Mouse (Mus musculus) c-Kit-positive CD71-positive TER-119-positive erythroid progenitor cells, embryonic 14.5 days (primary cell): ENCODE data around the gene Ntn5.
"Not testable (repeated sequence)": the region's sequence is repeated elsewhere in the genome, so short reads cannot be mapped to it uniquely, and the experiment has no call there.

Experiments used
- DNase-seq: peaks from one replicate; pipeline ENCODE4 v3.0.0-alpha.2; 2013; ENCODE audit warnings: low spot score

Gene Ntn5

DNA sequence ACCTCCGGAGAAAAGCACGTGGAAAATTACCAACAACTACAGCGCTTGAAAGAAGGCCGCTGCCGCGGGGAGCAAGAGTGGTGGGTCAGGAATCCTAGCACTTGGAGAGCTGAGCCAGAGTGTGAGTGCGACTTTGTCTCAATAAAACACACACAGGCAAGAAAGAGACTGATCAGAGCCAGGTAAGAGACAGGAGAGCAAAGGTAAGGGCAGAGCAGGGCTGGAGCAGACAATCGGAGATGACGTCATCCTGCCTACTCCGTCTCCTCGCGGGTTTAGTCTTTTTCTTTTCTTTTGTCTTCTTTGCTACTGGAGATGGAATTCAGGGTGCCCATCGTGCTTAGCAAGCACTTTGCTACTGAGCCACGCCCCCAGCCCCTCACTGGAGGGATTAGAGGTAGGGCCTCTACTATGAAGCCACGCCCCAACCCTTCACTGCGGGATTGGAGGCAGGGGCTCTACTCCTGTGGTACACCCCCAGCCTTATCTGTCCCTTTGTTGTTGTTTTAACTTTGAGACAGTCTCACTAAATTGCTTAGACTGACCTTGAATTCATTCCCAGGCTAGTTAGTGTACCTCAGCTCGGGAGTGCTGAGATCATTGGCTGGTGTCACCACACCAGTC lies 29.3 kb upstream of the Ntn5 start:
- no peak for DNase-seq

GRCm38 (mm10) chr7:45660746-45661478 lies 22.9 kb upstream of the Ntn5 start:
- DNase-seq, result no peak

DNA sequence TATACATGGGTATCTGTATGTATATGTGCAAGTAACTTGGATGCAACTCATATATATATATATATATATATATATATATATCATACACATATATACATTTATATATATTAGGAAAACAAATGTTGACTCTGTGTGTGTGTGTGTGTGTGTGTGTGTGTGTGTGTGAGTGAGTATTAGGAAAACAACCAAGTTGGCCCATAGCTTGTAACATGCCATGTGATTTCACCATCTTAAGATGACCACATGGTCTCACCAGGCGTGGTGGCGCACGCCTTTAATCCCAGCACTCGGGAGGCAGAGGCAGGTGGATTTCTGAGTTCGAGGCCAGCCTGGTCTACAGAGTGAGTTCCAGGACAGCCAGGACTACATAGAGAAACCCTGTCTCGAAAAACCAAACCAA lies 22.1 kb upstream of the Ntn5 start:
- not testable (repeated sequence) for DNase-seq

DNA sequence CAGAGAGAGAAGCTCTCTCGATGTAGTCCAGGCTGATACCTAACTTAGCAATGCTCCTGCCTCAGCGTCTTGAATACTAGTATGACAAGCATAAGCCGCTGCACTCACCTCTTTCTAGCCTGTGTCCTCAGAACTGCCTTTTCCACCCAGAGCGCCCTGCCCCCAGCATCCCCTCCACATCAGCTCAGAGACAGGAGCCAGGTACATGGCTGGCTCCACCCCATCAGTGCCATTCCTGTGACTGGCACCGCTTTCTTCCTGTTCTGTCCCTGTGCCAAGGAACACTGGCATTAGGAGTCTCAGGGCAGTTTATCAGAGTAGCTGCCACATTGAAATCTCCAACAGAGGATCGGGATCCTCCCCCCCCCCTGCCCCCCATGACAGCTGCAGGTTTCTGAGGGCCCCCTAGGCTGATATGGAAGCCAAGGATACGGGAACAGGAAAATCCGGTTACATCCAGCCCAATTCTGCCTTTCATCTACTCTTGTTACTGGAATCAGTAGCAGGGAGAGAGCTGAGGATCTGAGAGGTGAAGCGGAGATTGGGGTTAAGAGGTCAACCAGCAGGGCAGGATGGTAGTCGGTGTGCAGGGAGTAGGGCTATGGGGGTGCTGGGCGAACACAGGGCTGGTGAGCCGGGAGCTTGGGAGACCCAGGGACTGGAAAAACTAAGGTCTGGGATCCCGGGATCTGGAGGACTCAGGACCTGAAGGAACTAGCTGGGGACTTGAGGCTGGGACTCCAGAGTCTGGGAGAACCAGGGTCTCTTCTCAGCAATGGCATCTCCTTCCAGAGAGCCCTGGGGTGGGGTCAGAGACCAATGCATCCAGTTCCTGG lies 18.3 kb upstream of the Ntn5 start:
- DNase-seq, result no peak

GRCm38 (mm10) chr7:45666161-45666560 lies 17.7 kb upstream of the Ntn5 start, which contains the start of gene Fut2:
TSS of gene Fut2 (minus strand) at chr7:45666394.
- DNase-seq, result no peak

GRCm38 (mm10) chr7:45667761-45668160 lies 16.1 kb upstream of the Ntn5 start:
- DNase-seq, result no peak

- no peak for DNase-seq
These were observed 14.9 kb upstream of the Ntn5 start for GRCm38 (mm10) chr7:45668921-45669320.

- DNase-seq, result no peak
These were observed 6.1 kb upstream of the Ntn5 start for GRCm38 (mm10) chr7:45677627-45678295.

- no peak for DNase-seq
These were observed 5.3 kb upstream of the Ntn5 start for GRCm38 (mm10) chr7:45678513-45678912.

DNA sequence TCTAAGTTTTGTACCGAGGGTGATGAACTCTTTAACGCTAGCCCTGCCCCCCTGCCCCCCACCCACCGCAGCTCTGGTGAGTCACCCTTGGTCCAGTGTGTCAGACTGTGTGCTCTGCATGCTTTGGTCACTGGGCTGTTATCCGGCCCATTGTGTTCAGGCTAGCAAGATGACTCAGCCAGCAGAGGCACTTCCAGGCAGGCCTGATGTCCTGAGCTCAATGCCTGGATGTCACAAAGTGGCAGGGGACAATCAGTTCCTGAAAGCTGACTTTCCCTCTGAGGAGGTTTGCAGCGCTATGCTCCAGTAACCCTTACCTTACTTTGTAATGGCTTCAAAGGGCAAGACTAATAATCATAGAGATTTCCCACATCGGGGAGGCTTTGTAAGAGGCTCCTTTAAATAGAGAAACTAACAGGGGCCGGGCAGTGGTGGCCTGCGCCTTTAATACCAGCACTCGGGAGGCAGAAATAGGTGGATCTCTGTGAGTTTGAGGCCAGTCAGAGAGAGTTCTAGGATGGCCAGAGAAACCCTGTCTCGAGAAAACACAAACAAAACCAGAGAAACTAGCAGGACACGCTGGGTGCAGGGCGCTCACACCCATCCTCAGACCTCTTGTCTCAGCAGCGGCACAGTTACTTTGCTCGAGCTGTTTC lies 3.7 kb upstream of the Ntn5 start:
- DNase-seq, result no peak

GRCm38 (mm10) chr7:45681046-45681736 lies 2.6 kb upstream of the Ntn5 start:
- DNase-seq, result no peak

DNA sequence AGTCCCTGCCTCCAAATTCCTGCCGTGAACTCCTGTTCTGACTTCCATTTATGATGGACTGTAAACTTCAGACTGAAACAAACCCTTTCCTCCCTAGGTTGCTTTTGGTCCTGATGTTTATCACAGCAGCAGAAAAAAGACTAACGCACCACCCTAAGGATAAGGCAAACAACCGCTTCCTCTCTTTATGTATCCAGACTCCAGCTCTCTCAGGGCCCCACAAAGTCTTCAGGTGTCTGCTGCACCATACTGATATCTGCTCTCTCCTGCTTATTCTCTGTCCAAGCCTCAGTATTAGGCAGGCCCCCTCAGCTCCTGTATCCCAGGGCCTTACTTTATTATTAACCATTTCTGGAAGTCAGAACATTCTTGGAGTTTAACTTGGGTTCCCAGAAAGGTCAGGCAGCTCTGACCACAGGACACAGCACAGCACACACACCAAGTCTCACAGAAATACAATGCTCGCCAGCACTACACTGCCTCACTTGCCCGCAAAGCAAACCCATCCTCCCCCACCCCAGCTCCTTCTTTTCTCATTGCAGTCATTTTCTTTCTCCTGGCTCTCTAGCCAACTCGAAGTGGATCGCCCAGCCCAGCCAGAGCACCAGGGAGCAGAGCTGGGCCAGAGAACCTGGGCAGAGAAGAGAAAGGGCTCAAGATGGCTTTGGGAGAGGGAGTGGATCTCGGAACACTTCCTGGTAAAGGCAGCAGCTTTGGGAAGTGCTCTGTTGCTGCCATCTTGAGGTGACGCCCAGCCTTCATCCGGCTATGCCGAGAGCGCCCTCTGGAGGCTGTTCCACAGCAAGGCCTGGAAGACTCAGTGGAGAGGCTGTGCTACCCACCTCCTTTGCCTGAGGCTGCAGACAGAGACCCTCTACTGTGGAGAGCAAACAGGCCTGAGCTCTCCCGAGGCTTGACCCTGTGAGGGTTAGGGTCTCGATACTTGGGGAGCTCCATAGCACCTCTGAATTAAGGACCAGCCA lies 1.4 kb upstream of the Ntn5 start:
- DNase-seq, result peak; percentile 73

- no peak for DNase-seq
These were observed 2.0 kb downstream of the Ntn5 start for GRCm38 (mm10) chr7:45685811-45686210.

- DNase-seq, result no peak
These were observed 3.0 kb downstream of the Ntn5 start for GRCm38 (mm10) chr7:45686841-45687240.

- DNase-seq, result no peak
These were observed 5.3 kb downstream of the Ntn5 start for GRCm38 (mm10) chr7:45689099-45689498.

- DNase-seq, result no peak
These were observed 6.0 kb downstream of the Ntn5 start for GRCm38 (mm10) chr7:45689800-45690199.

DNA sequence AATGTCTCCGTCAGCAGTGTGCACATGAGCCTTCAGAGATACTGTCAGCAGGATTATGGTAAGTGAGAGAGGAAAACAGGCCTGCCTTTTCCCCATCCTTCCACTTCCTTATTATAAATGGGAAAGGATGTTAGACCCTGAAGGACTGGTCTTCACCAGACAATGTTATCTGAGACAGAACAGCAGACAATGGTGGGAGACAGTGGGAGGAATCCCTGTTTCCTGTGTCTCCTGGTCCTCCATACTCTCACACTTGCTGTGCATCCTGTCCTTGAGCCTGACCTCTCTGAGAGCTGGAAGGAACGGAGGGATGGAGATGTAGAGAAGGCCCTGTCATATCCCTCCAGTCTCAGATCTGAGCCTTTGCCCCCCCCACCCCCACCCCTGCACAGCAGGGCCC lies 8.5 kb downstream of the Ntn5 start:
- DNase-seq, result no peak

DNA sequence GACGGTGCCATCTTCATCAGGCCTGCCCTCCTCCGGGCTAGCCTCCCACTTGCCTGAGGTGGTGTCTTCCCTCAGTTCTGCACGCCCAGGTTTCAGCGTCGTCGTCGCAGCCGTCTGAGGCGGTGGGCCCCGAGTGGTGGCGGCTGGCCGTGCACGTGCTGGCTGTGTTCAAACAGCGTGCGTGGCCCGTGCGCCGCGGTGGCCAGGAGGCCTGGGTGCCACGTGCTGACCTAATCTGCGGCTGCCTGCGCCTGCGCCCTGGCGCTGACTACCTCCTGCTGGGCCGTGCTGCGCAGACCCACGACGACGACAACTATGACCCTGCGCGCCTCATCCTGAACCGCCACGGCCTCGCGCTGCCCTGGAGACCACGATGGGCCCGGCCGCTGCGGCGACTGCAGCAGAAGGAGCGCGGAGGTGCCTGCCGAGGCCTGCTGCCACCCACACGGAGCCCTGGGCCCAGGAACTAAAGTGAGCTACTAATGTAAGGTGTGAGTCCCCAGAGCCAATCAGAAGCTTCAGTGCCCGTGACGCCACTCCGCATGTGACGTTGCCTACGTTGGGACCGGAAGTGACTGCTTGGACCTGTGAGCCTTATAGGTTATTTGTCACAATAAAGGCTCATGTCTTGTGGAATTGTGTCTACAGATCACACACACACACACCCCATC lies 10.2 kb downstream of the Ntn5 start, which contains the start of gene Sec1:
Gene Sec1 (minus strand): TSS at position 482 of the 671 bp plus-strand sequence.
- DNase-seq, result no peak

- DNase-seq, result no peak
These were observed 11.3 kb downstream of the Ntn5 start for GRCm38 (mm10) chr7:45695098-45695497.
